In the genomic region with DNA sequence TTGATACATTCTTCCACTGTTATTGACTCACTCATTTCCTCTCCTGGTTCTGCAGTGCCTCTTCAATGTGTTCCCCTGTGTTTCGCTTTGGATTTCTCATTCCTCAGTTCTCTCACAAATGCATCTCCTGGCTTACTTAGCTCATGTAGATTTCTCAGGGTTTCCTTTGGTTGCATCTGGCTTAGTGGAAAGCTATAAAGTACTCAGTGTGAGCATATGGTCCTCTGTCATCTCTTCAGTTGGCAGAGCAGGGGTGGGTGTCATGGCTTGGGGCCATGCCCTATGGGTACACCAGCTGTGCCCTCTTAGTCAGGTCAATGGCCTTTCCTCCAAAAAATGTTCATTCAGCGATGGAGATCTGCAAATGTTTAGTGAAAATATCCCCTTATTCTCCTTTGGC, we compare ENCODE assay signal across 27 mouse cellular contexts.
DNase-seq lines count a peak whose midpoint lies in the region; ATAC-seq and TF ChIP-seq lines count a peak whose summit lies in the region.
"Had no signal": no experiment of that assay in that cellular context is flagged by ENCODE, and none has a peak within 500 bp of the region (broad histone marks: within the 10 kb centered on the region; RNA-seq: fewer than 3 reads in every experiment).

No protein-coding gene starts in this region.

- H3K4me2 ChIP-seq in forebrain, postnatal 0 days (ENCODE audit: low read depth) = no peak overlapping the region
- H3K4me2 ChIP-seq in forebrain, embryonic 15.5 days (replicated peaks) = no peak overlapping the region
- H3K4me2 ChIP-seq: embryonic facial prominence, embryonic 12.5 days; hindbrain, embryonic 13.5 days; limb, embryonic 12.5 days; lung, embryonic 15.5 days; midbrain, embryonic 13.5 days; neural tube, embryonic 13.5 days had no signal

- no peaks in the 10 kb centered on the region for H3K27me3 ChIP-seq in forebrain, postnatal 0 days (ENCODE audit: insufficient read depth, low read length)
- H3K27me3 ChIP-seq in forebrain, embryonic 15.5 days = no peaks in the 10 kb centered on the region
- H3K27me3 ChIP-seq in cerebellum, adult 2 months (ENCODE audit: control insufficient read depth, insufficient read depth, low read length) = no peaks in the 10 kb centered on the region
- H3K27me3 ChIP-seq: CH12.LX; embryonic facial prominence, embryonic 12.5 days; hindbrain, embryonic 13.5 days; limb, embryonic 12.5 days; lung, embryonic 15.5 days; megakaryocyte, embryonic 14.5 days; midbrain, embryonic 13.5 days; neural tube, embryonic 13.5 days had no signal

- TF ChIP-seq POLR2A in cerebellum, adult 2 months (IDR thresholded peaks at IDR 0.05; ENCODE audit: borderline replicate concordance, insufficient read depth, low read length) = no peak

- H3K27ac ChIP-seq in forebrain, postnatal 0 days (ENCODE audit: low read depth, low read length) = no peak overlapping the region
- H3K27ac ChIP-seq in forebrain, embryonic 15.5 days (replicated peaks) = no peak overlapping the region
- H3K27ac ChIP-seq in cerebellum, adult 2 months (ENCODE audit: insufficient read depth, low read length) = no peak overlapping the region
- H3K27ac ChIP-seq: embryonic facial prominence, embryonic 12.5 days; heart, embryonic 10.5 days; hindbrain, embryonic 13.5 days; limb, embryonic 12.5 days; lung, embryonic 15.5 days; midbrain, embryonic 13.5 days; neural tube, embryonic 13.5 days had no signal

- no peak overlapping the region for H3K4me3 ChIP-seq in forebrain, postnatal 0 days (ENCODE audit: low read depth, low read length)
- H3K4me3 ChIP-seq in forebrain, embryonic 15.5 days = no peak overlapping the region
- no peak overlapping the region for H3K4me3 ChIP-seq in cerebellum, adult 2 months (replicated peaks; ENCODE audit: insufficient read depth, low read depth, low read length)
- H3K4me3 ChIP-seq: embryonic facial prominence, embryonic 12.5 days; heart, embryonic 10.5 days; hindbrain, embryonic 13.5 days; limb, embryonic 12.5 days; lung, embryonic 15.5 days; megakaryocyte, embryonic 14.5 days; midbrain, embryonic 13.5 days; neural tube, embryonic 13.5 days had no signal

- no peak for DNase-seq in forebrain, postnatal 0 days
- DNase-seq in brain, adult 2 months (ENCODE audit: low read depth, low spot score) = peak; percentile 82
- DNase-seq in cerebellum, adult 2 months = peak; percentile 57 to 64
- DNase-seq in cerebellum, postnatal 14 days = peak; percentile 22 to 48
- DNase-seq in thymus, postnatal 25 days = no peak
- no peak for DNase-seq in thymus, adult 18-20 months
- no peak for DNase-seq in spleen, adult 12 weeks (ENCODE audit: low spot score)
- DNase-seq: adrenal gland, adult 8-10 months; embryo, embryonic 11 days; gastrocnemius, postnatal 10 days; heart, postnatal 36 days; kidney, postnatal 14 days; layer of hippocampus, adult 9-11 months; spleen, adult 18-20 months; thymus, postnatal 36 days had no signal

- WGBS in forebrain, postnatal 0 days = 88% methylated on average over 2 of the region's 2 CpGs
- 77% methylated on average over 2 of the region's 2 CpGs for WGBS in forebrain, embryonic 15.5 days
- 37% methylated on average over 2 of the region's 2 CpGs for WGBS in cerebellum, adult 2 months

- H3K36me3 ChIP-seq in forebrain, postnatal 0 days (ENCODE audit: insufficient read depth) = no peaks in the 10 kb centered on the region
- no peaks in the 10 kb centered on the region for H3K36me3 ChIP-seq in forebrain, embryonic 15.5 days
- H3K36me3 ChIP-seq: embryonic facial prominence, embryonic 12.5 days; heart, embryonic 10.5 days; hindbrain, embryonic 13.5 days; limb, embryonic 12.5 days; lung, embryonic 15.5 days; midbrain, embryonic 13.5 days; neural tube, embryonic 13.5 days had no signal

- no peak overlapping the region for H3K9ac ChIP-seq in forebrain, postnatal 0 days
- H3K9ac ChIP-seq in forebrain, embryonic 15.5 days (replicated peaks) = no peak overlapping the region
- H3K9ac ChIP-seq: embryonic facial prominence, embryonic 12.5 days; hindbrain, embryonic 13.5 days; limb, embryonic 12.5 days; lung, embryonic 15.5 days; midbrain, embryonic 13.5 days; neural tube, embryonic 13.5 days had no signal

- no peaks in the 10 kb centered on the region for H3K4me1 ChIP-seq in forebrain, postnatal 0 days (ENCODE audit: insufficient read depth)
- H3K4me1 ChIP-seq in forebrain, embryonic 15.5 days = no peaks in the 10 kb centered on the region
- peaks cover 7% of the 10 kb centered on the region; the same call in 1 of the 2 replicates for H3K4me1 ChIP-seq in cerebellum, adult 2 months (ENCODE audit: control insufficient read depth, insufficient read depth, low read length)
- H3K4me1 ChIP-seq: heart, embryonic 10.5 days; hindbrain, embryonic 13.5 days; midbrain, embryonic 13.5 days; neural tube, embryonic 13.5 days had no signal

- ATAC-seq in forebrain, postnatal 0 days = peak; percentile 45; the same call in 1 of the 2 replicates
- ATAC-seq in forebrain, embryonic 15.5 days (replicated peaks) = no peak
- ATAC-seq: forebrain, embryonic 14.5 days; intestine, postnatal 0 days; midbrain, embryonic 13.5 days had no signal

- no peak for TF ChIP-seq CTCF in forebrain, postnatal 0 days (IDR thresholded peaks at IDR 0.05; ENCODE audit: low read depth)
- no peak for TF ChIP-seq CTCF in cerebellum, adult 2 months (IDR thresholded peaks at IDR 0.05; ENCODE audit: borderline replicate concordance, insufficient read depth, low read depth, low read length)

- no peaks in the 10 kb centered on the region for H3K9me3 ChIP-seq in forebrain, postnatal 0 days (ENCODE audit: low read length)
- no peaks in the 10 kb centered on the region for H3K9me3 ChIP-seq in forebrain, embryonic 15.5 days
- H3K9me3 ChIP-seq: embryonic facial prominence, embryonic 12.5 days; heart, embryonic 10.5 days; hindbrain, embryonic 13.5 days; limb, embryonic 12.5 days; lung, embryonic 15.5 days; megakaryocyte, embryonic 14.5 days; midbrain, embryonic 13.5 days; neural tube, embryonic 13.5 days had no signal

Comparison
In these comparisons a context has a peak if more than half of its experiments do, and no peak if none do; other contexts are left out.
1. DNase-seq: peak in brain, adult 2 months (single experiment), cerebellum, adult 2 months (2 of 2) and cerebellum, postnatal 14 days (2 of 2); none in forebrain, postnatal 0 days (single experiment), thymus, postnatal 25 days (single experiment), thymus, adult 18-20 months (0 of 2) and spleen, adult 12 weeks (single experiment).